Mouse (Mus musculus) liver, embryonic 16.5 days (tissue): ENCODE measurements around the gene E330017A01Rik. TPM values are rescaled to one million over a fixed set of nuclear protein-coding genes. Genes with fewer than 3 reads are reported as not detected.

Experiments
- ATAC-seq: fragments of 200-750 bp; cut with Nextera tagmentation; 2 replicates; pipeline ENCODE4 v1.8.0; 2017; ENCODE audit warnings: low read depth, mild to moderate bottlenecking, moderate number of reproducible peaks, moderate library complexity
- H3K27ac ChIP-seq: fragments of 300-500 bp; sonication (generic); 2 replicates; pipeline ENCODE4 v1.5.1; 2014; ENCODE audit warnings: mild to moderate bottlenecking, low read length
- H3K27me3 ChIP-seq: fragments of 300-500 bp; sonication (generic); 2 replicates; pipeline ENCODE4 v1.6.1; 2014; ENCODE audit warnings: low read depth, low read length, mixed read lengths; ENCODE audit not compliant: control insufficient read depth, insufficient read depth
- H3K36me3 ChIP-seq: fragments of 300-500 bp; sonication (generic); 2 replicates; pipeline ENCODE4 v1.6.1; 2014; ENCODE audit warnings: mild to moderate bottlenecking; ENCODE audit not compliant: control insufficient read depth, insufficient read depth
- H3K4me1 ChIP-seq: fragments of 300-500 bp; sonication (generic); 2 replicates; pipeline ENCODE4 v1.6.1; 2014; ENCODE audit warnings: low read depth, low read length, mixed read lengths; ENCODE audit not compliant: control insufficient read depth
- H3K4me2 ChIP-seq: fragments of 300-500 bp; sonication (generic); 2 replicates; pipeline ENCODE4 v1.6.1; 2014; ENCODE audit warnings: low read depth, low read length, mixed read lengths
- H3K4me3 ChIP-seq: fragments of 300-500 bp; sonication (generic); 2 replicates; pipeline ENCODE4 v1.5.1; 2014; ENCODE audit warnings: low read depth, mild to moderate bottlenecking, low read length
- H3K9ac ChIP-seq: fragments of 300-500 bp; sonication (generic); 2 replicates; pipeline ENCODE4 v1.6.1; 2014; ENCODE audit warnings: low read depth, low read length
- H3K9me3 ChIP-seq: fragments of 300-500 bp; sonication (generic); replicated peaks from 2 replicates; pipeline ENCODE4 v1.6.1; 2016; ENCODE audit warnings: low read length; ENCODE audit not compliant: control insufficient read depth
- WGBS: fragments of 180-500 bp; shearing (Covaris S2); extraction: QIAGEN DNeasy Blood & Tissue Kit; methylation state at CpG from one replicate; pipeline ENCODE4 v1.1.7; 2014; ENCODE audit not compliant: insufficient replicate concordance; 5-methylcytosine and 5-hydroxymethylcytosine counted together
- polyA plus RNA-seq: library from polyadenylated mRNA; unstranded; fragments of >200 nt; fragmentation: Nextera tagmentation; extraction: Ambion mirVana; gene quantifications from 2 replicates; pipeline ENCODE4 v1.2.1, GENCODE M21; 2015

E330017A01Rik gene
- polyA plus RNA-seq, 1 experiment from 2014 or later, result not detected

- Histone ChIP-seq H3K4me2 (peak overlapping the region; percentile 65), H3K9ac (peak overlapping the region; percentile 32), H3K27ac (peak overlapping the region; percentile 46), H3K36me3 (peaks cover 73% of the 10 kb centered on the region), H3K9me3 (no peaks in the 10 kb centered on the region), H3K4me3 (peak overlapping the region; percentile 45), H3K4me1 (peaks cover 45% of the 10 kb centered on the region), H3K27me3 (no peaks in the 10 kb centered on the region)
- 64% methylated on average over 7 of the region's 7 CpGs for WGBS
- peak; percentile 12 for ATAC-seq
Measured at GRCm38 (mm10) chr16:58676156-58676555, 37.6 kb upstream of the E330017A01Rik start.

GRCm38 (mm10) chr16:58675256-58675655 is 36.7 kb upstream of the E330017A01Rik start:
- Histone ChIP-seq H3K36me3 (peaks cover 65% of the 10 kb centered on the region), H3K4me2 (peak overlapping the region; percentile 65), H3K27ac (peak overlapping the region; percentile 77), H3K4me1 (peaks cover 45% of the 10 kb centered on the region), H3K4me3 (peak overlapping the region; percentile 97), H3K9ac (peak overlapping the region; percentile 100), H3K9me3 (no peaks in the 10 kb centered on the region), H3K27me3 (no peaks in the 10 kb centered on the region)
- WGBS, result 89% methylated on average over 13 of the region's 13 CpGs
- no peak for ATAC-seq

- H3K4me1 ChIP-seq, result peaks cover 52% of the 10 kb centered on the region
- peak overlapping the region; percentile 65 for H3K4me2 ChIP-seq
- H3K9ac ChIP-seq, result peak overlapping the region; percentile 100
- WGBS, result 91% methylated on average over 15 of the region's 15 CpGs
- peak overlapping the region; percentile 97 for H3K4me3 ChIP-seq
- H3K9me3 ChIP-seq, result no peaks in the 10 kb centered on the region
- peaks cover 61% of the 10 kb centered on the region for H3K36me3 ChIP-seq
- no peak for ATAC-seq
- no peaks in the 10 kb centered on the region for H3K27me3 ChIP-seq
- H3K27ac ChIP-seq, result peak overlapping the region; percentile 77
Measured at GRCm38 (mm10) chr16:58673811-58674410, 35.4 kb upstream of the E330017A01Rik start.

GRCm38 (mm10) chr16:58672396-58672795 is 33.9 kb upstream of the E330017A01Rik start:
- Histone ChIP-seq H3K9me3 (no peaks in the 10 kb centered on the region), H3K27me3 (no peaks in the 10 kb centered on the region), H3K27ac (peak overlapping the region; percentile 79), H3K4me3 (peak overlapping the region; percentile 97), H3K36me3 (peaks cover 47% of the 10 kb centered on the region), H3K4me2 (peak overlapping the region; percentile 65), H3K4me1 (peaks cover 51% of the 10 kb centered on the region), H3K9ac (peak overlapping the region; percentile 100)
- WGBS, result 41% methylated on average over 13 of the region's 13 CpGs
- no peak for ATAC-seq

- no peak for ATAC-seq
- Histone ChIP-seq H3K4me2 (peak overlapping the region; percentile 50; the same call in 1 of the 2 replicates), H3K9ac (peak overlapping the region; percentile 100), H3K27me3 (no peaks in the 10 kb centered on the region), H3K36me3 (peaks cover 38% of the 10 kb centered on the region), H3K4me3 (peak overlapping the region; percentile 97), H3K27ac (peak overlapping the region; percentile 99), H3K4me1 (peaks cover 52% of the 10 kb centered on the region), H3K9me3 (no peaks in the 10 kb centered on the region)
- WGBS, result 27% methylated on average over 8 of the region's 8 CpGs
Measured at GRCm38 (mm10) chr16:58671212-58671985, 32.9 kb upstream of the E330017A01Rik start.

GRCm38 (mm10) chr16:58670643-58671042 is 32.1 kb upstream of the E330017A01Rik start:
- peak overlapping the region; percentile 97 for H3K4me3 ChIP-seq
- under 1% methylated on average over 25 of the region's 25 CpGs for WGBS
- peaks cover 31% of the 10 kb centered on the region for H3K36me3 ChIP-seq
- peak overlapping the region; percentile 50 for H3K4me2 ChIP-seq
- no peaks in the 10 kb centered on the region for H3K9me3 ChIP-seq
- peak overlapping the region; percentile 100 for H3K9ac ChIP-seq
- no peaks in the 10 kb centered on the region for H3K27me3 ChIP-seq
- H3K27ac ChIP-seq, result peak overlapping the region; percentile 99
- no peak for ATAC-seq
- H3K4me1 ChIP-seq, result peaks cover 51% of the 10 kb centered on the region

- Histone ChIP-seq H3K27me3 (no peaks in the 10 kb centered on the region), H3K9ac (peak within 1 kb of the TSS; percentile 100), H3K4me3 (peak within 1 kb of the TSS; percentile 97), H3K27ac (peak within 1 kb of the TSS; percentile 99), H3K9me3 (no peaks in the 10 kb centered on the region), H3K4me2 (peak within 1 kb of the TSS; percentile 86), H3K4me1 (peaks cover 49% of the 10 kb centered on the region), H3K36me3 (peaks cover 27% of the 10 kb centered on the region)
- WGBS, result under 1% methylated on average over 51 of the region's 51 CpGs
- ATAC-seq, result peak; percentile 96
Measured at GRCm38 (mm10) chr16:58669917-58670630, 31.5 kb upstream of the E330017A01Rik start, which contains the start of gene Cpox. Gene Cpox, plus strand, starts transcription at chr16:58670292.

GRCm38 (mm10) chr16:58669264-58669663 is 30.7 kb upstream of the E330017A01Rik start:
- Histone ChIP-seq H3K4me1 (peaks cover 46% of the 10 kb centered on the region), H3K9ac (peak overlapping the region; percentile 100), H3K4me3 (peak overlapping the region; percentile 97), H3K36me3 (peaks cover 19% of the 10 kb centered on the region), H3K9me3 (no peaks in the 10 kb centered on the region), H3K27me3 (no peaks in the 10 kb centered on the region), H3K27ac (peak overlapping the region; percentile 99), H3K4me2 (peak overlapping the region; percentile 86)
- ATAC-seq, result peak; percentile 35
- 11% methylated on average over 5 of the region's 5 CpGs for WGBS
